Mouse (Mus musculus): ENCODE measurements around the gene Sclt1. TPM values are rescaled to one million over a fixed set of nuclear protein-coding genes. Genes with fewer than 3 reads are reported as not detected.

Gene Sclt1
- total RNA-seq, 1 experiment from 2014 or later: 11.5 TPM

DNA sequence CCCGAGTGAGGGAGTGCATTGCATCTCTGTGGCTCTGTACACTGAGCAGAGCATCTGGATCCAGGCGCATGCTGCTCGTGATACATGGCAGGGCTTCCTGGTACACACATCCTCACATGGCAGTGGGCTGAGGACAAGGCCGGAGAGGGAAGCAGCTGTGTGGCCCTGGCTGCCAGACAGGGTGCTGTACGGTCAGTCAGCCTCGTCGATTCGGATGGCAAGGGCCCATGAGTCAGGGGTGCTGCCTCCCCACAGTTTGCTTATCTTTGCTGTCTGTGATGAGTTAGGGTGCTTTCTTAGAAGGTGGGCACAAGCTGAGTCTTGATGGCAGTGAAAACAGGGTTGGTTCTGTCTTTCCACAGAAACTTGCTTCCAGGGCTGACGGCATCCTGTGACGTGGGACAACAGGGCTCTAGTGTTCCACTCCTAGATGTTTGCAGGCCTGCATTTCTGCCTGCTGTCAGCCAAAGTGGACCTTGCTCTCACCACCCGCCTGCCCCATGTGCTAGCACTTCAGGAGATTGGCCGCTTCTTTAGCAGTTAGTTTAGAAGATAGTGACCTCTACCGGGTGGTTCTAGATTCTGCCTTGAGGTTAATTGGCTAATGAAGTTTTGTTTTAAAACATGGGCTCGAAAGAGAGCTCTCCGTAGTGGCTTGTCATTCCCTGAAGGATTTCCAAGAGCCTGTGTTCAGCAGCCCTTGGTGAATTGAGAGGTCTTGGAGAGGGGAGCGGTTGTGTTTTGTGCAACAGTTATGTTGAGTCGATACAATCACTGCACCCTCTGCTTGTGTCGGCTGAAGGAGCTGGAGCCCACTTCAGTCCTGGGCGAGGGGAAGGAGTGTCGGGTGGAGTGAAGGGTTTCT, 151.4 kb downstream of the Sclt1 start:
- no peak for ATAC-seq (replicated peaks; ENCODE audit: insufficient number of reproducible peaks, low FRiP score, low TSS enrichment, poor library complexity, severe bottlenecking)

DNA sequence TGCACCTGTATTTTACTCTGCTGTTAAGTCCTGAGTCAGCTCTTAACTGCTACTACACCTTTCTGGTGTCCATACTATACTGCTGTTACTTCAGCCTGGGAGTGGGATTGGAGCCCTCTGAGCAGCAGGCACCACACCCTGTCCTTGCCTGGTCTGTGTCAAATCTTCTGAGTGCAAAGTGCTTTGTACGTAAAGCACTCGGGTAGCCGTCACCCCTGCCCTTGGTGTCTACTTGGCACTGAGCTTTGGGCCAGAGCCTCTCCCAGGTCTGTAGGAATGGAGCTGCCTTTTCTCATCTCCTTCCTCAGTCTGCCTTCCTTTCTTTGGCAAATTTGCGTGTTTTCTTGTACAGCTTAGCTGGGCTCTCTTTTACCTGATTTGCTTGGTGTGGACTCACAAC, 152.3 kb downstream of the Sclt1 start:
- no peak for ATAC-seq (replicated peaks; ENCODE audit: insufficient number of reproducible peaks, low FRiP score, low TSS enrichment, poor library complexity, severe bottlenecking)

DNA sequence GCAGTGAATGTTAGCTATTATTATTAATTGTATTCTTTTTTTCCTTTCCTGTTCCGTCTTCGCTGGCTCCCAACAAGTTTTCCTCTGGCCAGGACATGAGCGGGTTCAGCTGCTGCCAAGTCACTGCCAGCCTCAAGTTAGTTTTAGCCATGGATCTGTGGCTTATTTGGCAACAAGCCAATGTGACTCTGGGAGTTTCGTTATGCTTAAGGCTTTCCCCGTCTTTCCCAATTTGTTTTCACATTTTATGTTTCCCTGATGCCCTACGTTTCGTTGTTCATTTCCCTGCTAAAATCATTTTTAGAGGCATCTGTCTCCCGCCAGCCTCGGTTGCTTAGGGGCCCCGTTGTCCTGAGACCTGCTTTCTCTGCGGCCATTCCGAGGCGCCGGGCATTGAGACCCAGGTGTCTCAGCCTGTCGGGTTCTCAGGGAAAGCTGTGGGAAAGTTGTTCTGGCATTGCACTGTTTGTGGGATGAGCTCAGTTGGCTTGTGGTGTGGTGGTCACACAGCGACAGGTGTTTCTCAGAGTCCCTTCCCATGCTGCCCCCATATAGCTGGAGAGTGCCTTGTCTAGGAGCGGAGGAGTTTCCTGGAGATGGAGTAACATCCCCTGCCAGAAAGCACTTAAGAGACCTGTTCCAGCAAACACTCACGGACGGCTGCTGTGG, 152.9 kb downstream of the Sclt1 start:
- ATAC-seq (replicated peaks; ENCODE audit: insufficient number of reproducible peaks, low FRiP score, low TSS enrichment, poor library complexity, severe bottlenecking): no peak

DNA sequence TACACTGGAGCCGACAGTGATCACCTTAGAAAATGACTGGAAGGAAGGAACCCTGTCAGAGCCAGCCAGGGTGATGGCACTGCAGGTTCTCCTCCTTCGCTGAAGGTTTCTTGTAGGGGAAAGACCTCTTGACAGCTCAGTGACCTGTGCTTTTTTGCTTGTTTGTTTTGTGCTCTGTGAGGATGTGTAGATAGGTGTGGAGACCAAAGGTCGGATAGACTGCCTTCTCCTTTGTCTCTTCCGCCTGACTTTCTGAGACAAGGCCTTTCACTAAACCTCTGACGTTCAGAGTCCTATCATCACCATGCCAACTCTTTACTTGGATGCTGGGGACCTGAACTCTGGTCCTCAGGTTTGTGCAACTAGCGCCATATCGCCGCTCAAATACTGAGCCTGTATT, 153.8 kb downstream of the Sclt1 start:
- ATAC-seq (replicated peaks; ENCODE audit: insufficient number of reproducible peaks, low FRiP score, low TSS enrichment, poor library complexity, severe bottlenecking): no peak

DNA sequence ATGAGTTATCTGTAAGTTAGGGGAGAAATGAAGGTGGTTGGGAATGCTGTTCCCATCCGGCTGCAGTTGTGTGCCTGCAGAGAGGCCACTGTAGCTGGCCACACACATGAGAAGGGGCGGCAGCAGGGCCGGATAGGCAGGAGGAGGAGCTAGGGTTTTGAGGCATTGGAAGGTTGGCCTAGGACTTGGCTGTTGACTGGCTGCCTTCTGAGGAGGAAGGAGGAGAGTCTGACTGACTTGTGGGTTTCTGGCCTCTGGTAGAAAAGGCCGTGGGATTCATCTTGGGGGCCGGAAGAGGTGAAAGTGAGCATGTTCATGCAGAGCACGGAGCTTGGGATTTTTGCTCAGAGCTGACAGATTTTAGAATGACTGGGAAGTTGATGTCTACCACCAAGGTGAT, 154.7 kb downstream of the Sclt1 start:
- no peak for ATAC-seq (replicated peaks; ENCODE audit: insufficient number of reproducible peaks, low FRiP score, low TSS enrichment, poor library complexity, severe bottlenecking)

DNA sequence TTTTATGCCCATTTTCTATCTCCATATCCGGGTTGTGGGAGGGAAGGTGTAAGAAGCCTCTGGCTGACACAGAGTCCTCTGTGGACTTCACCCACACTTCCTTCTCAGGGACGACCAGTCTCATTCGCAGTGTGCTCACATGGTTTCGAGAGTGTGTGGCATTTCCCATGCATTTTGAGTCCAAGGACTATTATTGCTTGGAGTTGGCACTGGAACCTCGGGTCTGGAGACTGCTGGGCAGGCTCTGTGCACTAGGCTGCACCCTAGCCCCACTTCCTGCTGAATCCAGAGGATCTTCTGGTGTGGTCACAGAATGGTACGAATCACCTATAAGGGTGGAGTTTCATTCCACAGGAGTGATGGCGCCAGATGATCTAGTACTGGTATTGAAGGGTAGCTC, 155.4 kb downstream of the Sclt1 start:
- no peak for ATAC-seq (replicated peaks; ENCODE audit: insufficient number of reproducible peaks, low FRiP score, low TSS enrichment, poor library complexity, severe bottlenecking)

DNA sequence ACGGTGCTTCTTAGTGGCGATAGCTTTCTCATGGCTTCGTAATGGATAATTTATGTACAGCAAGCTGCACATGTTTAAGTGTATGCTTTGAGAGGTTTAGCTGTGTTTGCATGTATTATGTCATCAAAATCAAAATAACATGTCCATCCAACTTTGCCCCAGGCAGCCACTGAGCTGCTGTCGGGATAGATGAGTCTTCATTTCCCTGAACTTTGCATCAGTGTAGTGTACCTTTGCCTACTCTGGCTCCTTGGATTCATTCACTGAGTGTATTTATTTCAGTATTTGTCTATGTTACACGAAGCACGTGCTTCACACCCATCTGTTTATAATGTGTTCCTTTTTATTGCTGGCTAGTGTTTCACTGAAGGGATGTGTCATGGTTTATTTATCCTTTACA, 156.0 kb downstream of the Sclt1 start:
- no peak for ATAC-seq (replicated peaks; ENCODE audit: insufficient number of reproducible peaks, low FRiP score, low TSS enrichment, poor library complexity, severe bottlenecking)

DNA sequence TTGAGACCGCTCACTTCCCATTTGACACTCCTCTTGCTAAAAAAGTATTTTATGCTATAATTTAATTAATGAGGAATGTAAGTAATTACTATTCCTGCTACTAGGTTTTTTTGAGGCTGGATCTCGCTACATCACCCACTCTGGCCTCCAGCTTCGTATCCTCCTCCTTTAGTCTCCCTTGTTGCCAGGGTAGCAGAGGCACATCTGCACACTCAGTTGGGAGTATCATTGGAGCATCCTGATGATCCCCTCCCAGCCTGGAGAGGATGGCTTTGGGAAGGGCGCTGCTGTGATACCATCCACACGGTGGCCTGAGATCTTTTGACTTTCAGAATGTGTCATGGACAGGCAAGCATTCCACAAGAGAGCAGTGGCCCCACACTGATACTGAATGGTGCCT, 156.8 kb downstream of the Sclt1 start:
- ATAC-seq (replicated peaks; ENCODE audit: insufficient number of reproducible peaks, low FRiP score, low TSS enrichment, poor library complexity, severe bottlenecking): no peak

DNA sequence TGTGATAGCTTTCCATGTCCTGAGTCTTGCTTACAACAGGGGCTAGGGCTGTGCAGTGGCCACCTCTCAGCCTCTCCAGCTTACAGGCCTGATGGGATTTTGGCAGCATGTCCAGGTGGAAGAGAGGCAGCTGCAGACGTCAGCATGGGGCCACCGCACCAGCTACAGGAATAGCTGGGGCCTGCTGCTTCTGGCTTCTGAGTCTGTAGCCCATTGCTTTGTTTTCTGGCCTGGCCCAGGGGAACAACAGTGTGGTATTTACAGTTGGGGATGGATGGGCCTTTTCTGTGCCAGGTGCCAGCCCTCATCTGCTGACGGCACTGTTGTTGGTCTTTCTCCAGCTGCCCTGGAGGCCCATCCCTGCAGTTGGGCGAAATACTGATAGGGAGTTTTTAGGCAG, 158.7 kb downstream of the Sclt1 start:
- ATAC-seq (replicated peaks; ENCODE audit: insufficient number of reproducible peaks, low FRiP score, low TSS enrichment, poor library complexity, severe bottlenecking): no peak

DNA sequence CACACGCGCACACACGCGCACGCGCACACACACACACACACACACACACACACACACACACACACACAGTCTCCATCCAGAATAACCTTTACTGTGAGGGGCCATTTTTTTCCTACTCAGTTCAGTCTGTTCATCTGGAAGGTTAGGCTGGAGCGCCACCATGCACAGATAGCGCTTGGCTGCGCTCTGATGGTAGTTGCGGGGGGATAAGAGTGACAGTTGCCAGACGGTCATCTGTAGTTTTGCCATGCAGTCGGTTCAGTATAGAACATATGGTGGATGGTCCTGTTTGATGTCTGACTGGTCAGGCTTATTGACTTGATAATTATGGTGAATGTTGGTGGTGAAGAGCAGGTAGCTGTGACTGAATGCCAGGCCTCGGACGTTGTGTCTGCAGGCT, 159.2 kb downstream of the Sclt1 start:
- no peak for ATAC-seq (replicated peaks; ENCODE audit: insufficient number of reproducible peaks, low FRiP score, low TSS enrichment, poor library complexity, severe bottlenecking)

DNA sequence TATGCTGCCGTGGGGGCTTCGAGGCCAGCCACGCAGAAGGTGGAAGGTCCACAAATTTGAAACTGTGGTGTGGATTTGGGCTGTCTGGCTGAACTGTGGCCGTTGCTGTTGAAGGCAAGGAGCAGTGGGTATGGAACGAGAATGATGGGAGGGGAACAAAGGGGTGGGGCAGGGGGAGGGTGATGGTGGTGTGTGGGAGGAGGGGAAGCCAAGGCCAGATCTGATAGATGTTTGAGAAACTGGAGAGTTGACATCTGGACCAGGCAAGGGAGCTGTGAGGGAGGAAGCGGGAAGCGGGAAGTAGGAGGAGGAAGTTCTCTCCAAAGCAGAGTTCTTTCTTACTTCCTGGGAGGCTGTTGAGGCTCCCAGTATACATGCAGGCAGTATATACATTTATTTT, 160.1 kb downstream of the Sclt1 start:
- ATAC-seq (replicated peaks; ENCODE audit: insufficient number of reproducible peaks, low FRiP score, low TSS enrichment, poor library complexity, severe bottlenecking): no peak

DNA sequence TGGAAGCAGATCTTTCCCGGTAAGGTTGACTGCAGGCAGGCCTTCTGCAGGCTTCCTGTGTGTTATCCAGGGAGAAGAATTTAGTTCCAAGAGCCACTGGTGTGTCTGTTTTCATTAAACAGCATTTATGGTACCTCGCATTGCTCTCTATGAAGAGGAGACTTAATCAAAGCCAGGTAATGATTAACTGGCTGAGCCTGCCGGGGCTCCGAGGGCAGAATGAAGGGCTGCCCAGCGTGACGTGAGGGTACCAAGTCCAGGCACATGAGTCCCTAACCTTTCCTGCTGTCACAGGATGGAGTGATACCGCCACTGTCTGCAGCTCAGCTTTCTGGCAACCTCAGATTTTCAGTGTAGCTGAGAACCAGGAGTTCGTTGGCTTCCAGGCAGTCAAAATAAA, 160.9 kb downstream of the Sclt1 start:
- no peak for ATAC-seq (replicated peaks; ENCODE audit: insufficient number of reproducible peaks, low FRiP score, low TSS enrichment, poor library complexity, severe bottlenecking)

DNA sequence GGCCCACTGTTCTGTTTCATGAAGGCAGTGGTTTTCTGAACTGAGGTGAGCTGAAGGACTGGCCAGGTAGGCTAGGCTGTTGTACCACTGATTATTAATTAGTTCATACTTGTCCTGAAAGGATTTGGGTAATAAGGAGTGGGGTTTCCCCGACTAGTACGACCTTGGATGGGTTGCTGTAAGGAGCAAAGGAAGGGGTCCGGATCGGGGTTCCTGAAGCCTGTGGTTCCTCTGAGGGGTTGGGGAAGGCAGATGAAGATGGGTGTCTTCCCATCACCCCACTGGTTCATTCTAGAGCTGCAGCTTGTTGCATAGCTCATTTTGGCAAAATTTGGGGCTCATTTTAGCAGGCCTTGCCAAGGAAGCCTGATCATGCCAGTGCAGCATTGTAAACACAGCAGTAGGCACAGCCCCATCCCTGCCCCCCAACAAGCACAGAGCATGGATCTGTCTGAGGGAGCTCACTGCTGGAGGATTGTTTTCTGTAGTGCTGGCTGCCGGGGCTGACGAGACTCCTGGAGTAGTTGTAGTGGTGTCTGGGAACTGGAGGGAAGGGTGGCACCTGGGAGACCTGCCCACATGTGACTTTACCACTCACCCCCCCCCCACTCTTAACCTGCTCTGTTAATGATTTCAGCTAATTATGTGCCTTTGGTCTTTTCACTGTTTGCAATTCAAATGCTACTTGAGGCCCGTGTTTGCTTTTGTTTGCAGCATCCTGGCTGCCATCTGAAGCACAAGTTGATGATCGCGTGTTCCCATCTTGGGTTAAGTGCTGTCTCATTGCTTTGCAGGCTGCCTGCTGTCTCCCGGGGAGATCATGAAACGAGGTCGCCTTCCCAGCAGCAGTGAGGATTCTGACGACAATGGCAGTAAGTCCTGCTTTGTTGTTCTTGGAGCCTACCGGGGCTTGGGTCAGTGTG, 161.7 kb downstream of the Sclt1 start:
- no peak for ATAC-seq (replicated peaks; ENCODE audit: insufficient number of reproducible peaks, low FRiP score, low TSS enrichment, poor library complexity, severe bottlenecking)

DNA sequence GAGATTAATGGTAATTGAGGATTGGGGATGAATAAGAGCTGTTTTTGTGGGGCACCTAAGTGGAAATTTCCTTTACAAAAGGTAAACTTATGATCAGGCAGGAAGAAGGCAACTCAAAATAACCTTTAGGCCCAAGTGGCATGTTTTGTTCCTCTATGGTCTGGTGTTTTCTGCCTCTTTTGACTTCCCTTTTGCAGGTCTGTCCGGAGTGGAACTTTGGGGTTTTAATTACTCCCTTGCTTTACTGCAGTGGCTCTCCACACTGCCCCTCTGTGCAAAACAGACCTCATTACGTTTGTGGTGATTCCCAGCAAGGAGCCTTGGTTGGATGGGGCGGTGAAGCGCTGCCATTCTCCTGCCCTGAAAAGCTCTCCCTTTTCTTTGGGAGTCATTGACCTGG, 162.4 kb downstream of the Sclt1 start:
- ATAC-seq (replicated peaks; ENCODE audit: insufficient number of reproducible peaks, low FRiP score, low TSS enrichment, poor library complexity, severe bottlenecking): peak; percentile 30; the same call in 1 of the 2 replicates

DNA sequence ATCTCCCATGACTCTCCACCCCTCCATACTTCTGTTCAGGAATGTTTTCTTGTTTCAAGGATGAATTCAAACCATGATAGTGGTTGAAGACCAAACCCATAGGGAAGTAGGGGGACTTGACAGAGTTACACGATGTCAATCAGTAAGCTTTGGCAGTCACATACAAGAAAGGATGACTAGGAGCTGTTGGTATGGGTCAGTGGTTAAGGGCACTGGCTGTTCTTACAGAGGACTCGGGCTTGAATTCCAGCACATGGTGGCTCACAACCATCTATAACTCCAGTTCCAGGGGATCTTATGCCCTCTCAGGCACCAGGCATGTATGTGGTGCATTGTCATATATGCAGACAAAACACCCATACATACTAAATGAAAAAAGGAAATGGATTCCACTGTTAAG, 165.1 kb downstream of the Sclt1 start:
- ATAC-seq (replicated peaks; ENCODE audit: insufficient number of reproducible peaks, low FRiP score, low TSS enrichment, poor library complexity, severe bottlenecking): no peak

Other genes with a start within 250 kb of the Sclt1 start
- gene Jade1, start 186.8 kb downstream of the Sclt1 start, total RNA-seq (2017): 16.5 to 22.5 TPM (median 18.4 TPM) in 3 replicates
- gene D3Ertd751e, start 97 bp upstream of the Sclt1 start, total RNA-seq (2017): 19.7 to 26.7 TPM (median 22.6 TPM) in 3 replicates